Mouse (Mus musculus) heart, postnatal 0 days (tissue): ENCODE results near the gene Gamt. TPM values are rescaled to one million over a fixed set of nuclear protein-coding genes. Genes with fewer than 3 reads are reported as not detected.

Experiments
- ATAC-seq: fragments of 200-750 bp; cut with Nextera tagmentation; 2 replicates; pipeline ENCODE4 v1.8.0; 2017; ENCODE audit warnings: low read depth, moderate number of reproducible peaks, moderate library complexity; ENCODE audit not compliant: insufficient read depth
- DNase-seq: peaks from one replicate; pipeline ENCODE4 v3.0.0-alpha.2; 2016; ENCODE audit warnings: low spot score
- H3K27ac ChIP-seq: fragments of 300-500 bp; sonication (generic); 2 replicates; pipeline ENCODE4 v1.5.1; 2014; ENCODE audit warnings: low read depth, mild to moderate bottlenecking
- H3K27me3 ChIP-seq: fragments of 300-500 bp; sonication (generic); 2 replicates; pipeline ENCODE4 v1.6.1; 2014; ENCODE audit warnings: low read length, mixed read lengths; ENCODE audit not compliant: control insufficient read depth, insufficient read depth
- H3K36me3 ChIP-seq: fragments of 300-500 bp; sonication (generic); replicated peaks from 2 replicates; pipeline ENCODE4 v1.6.1; 2014; ENCODE audit warnings: low read length, mixed read lengths; ENCODE audit not compliant: control insufficient read depth, insufficient read depth
- H3K4me1 ChIP-seq: fragments of 300-500 bp; sonication (generic); 2 replicates; pipeline ENCODE4 v1.6.1; 2014; ENCODE audit warnings: antibody characterized with exemption; ENCODE audit not compliant: control insufficient read depth, insufficient read depth
- H3K4me2 ChIP-seq: fragments of 300-500 bp; sonication (generic); 2 replicates; pipeline ENCODE4 v1.6.1; 2014; ENCODE audit warnings: low read depth, mild to moderate bottlenecking, low read length, moderate library complexity
- H3K4me3 ChIP-seq: fragments of 300-500 bp; sonication (generic); 2 replicates; pipeline ENCODE4 v1.5.1; 2014; ENCODE audit warnings: low read depth, low read length
- H3K9ac ChIP-seq: fragments of 300-500 bp; sonication (generic); replicated peaks from 2 replicates; pipeline ENCODE4 v1.6.1; 2014; ENCODE audit warnings: low read depth, low read length, mixed read lengths
- H3K9me3 ChIP-seq: fragments of 300-500 bp; sonication (generic); replicated peaks from 2 replicates; pipeline ENCODE4 v1.6.1; 2016; ENCODE audit warnings: low read length; ENCODE audit not compliant: control insufficient read depth
- CTCF ChIP-seq: IDR thresholded peaks from 2 replicates; pipeline ENCODE4 v1.5.1; 2016; ENCODE audit warnings: antibody characterized with exemption, control low read depth, low read depth
- EP300 ChIP-seq: IDR thresholded peaks from 2 replicates; pipeline ENCODE4 v1.6.1; 2016; ENCODE audit warnings: antibody characterized with exemption, low read depth
- WGBS: fragments of 180-500 bp; shearing (Covaris S2); extraction: QIAGEN DNeasy Blood & Tissue Kit; methylation state at CpG from one replicate; pipeline ENCODE4 v1.1.7; 2014; 5-methylcytosine and 5-hydroxymethylcytosine counted together
- polyA plus RNA-seq: library from polyadenylated mRNA; unstranded; fragments of >200 nt; fragmentation: Nextera tagmentation; extraction: Ambion mirVana; gene quantifications from 2 replicates; pipeline ENCODE4 v1.2.1, GENCODE M21; 2015
- total RNA-seq: library from RNA; depleted of rRNA; stranded (reverse); fragments of >200 nt; gene quantifications from 2 replicates; pipeline ENCODE4 v1.2.3, GENCODE M21; 2014; ENCODE audit warnings: low replicate concordance

Gene Gamt
- total and polyA plus RNA-seq, 2 experiments from 2014 or later, result 22.8 to 27.7 TPM

DNA sequence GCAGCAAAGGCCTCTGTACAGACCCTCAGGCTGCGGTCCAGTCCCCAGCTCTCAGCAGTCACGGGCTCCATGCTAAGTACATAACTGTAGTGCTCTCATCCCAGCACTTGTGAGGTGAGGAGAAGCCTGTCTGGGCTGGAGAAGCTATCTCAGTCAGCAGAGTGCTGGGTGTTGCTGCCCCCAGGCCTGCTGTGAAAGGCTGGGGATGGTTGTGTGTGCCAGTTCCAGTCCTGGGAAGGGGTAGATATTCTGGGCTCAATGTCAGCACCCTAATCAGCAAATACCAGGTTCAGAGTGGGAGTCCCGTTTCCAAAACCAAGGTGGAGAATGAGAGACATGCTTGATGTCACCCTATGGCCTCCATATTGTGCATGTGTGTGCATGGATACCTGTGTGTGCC is 18.2 kb downstream of the Gamt start:
- DNase-seq (no peak), ATAC-seq (no peak)
- Histone ChIP-seq H3K36me3 (peaks cover 69% of the 10 kb centered on the region), H3K9ac (no peak overlapping the region), H3K4me3 (no peak overlapping the region), H3K4me1 (peaks cover 5% of the 10 kb centered on the region; the same call in 1 of the 2 replicates), H3K27ac (no peak overlapping the region), H3K9me3 (no peaks in the 10 kb centered on the region), H3K4me2 (no peak overlapping the region), H3K27me3 (no peaks in the 10 kb centered on the region)
- TF ChIP-seq EP300 (no peak), CTCF (no peak)
- 35% methylated on average over 3 of the region's 3 CpGs for WGBS

DNA sequence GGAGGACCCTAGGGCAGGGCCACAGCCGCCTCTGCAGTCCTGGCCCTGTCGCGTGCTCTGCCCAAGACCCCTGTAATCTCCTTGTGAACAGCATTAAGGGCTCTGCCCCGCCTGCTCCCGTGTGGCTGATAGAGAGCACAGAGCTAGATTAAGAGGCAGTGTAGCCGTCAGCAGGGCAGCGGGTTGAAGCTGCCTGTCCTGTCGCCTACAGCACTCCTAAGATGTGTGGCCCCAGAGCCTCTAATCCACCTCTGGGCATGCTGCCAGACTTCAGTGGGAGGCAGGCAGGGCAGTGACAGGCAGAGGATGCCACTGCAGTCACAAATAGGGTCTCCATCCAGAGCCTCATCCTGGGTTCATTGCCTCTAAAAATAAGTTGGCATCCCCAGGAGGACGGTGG is 18.7 kb downstream of the Gamt start:
- peaks cover 5% of the 10 kb centered on the region; the same call in 1 of the 2 replicates for H3K4me1 ChIP-seq
- H3K36me3 ChIP-seq, result peaks cover 74% of the 10 kb centered on the region
- H3K4me3 ChIP-seq, result no peak overlapping the region
- no peak for TF ChIP-seq CTCF
- TF ChIP-seq EP300, result no peak
- DNase-seq, result no peak
- WGBS, result 24% methylated on average over 9 of the region's 9 CpGs
- no peaks in the 10 kb centered on the region for H3K9me3 ChIP-seq
- peak overlapping the region; percentile 48; the same call in 1 of the 2 replicates for H3K27ac ChIP-seq
- no peak overlapping the region for H3K4me2 ChIP-seq
- no peaks in the 10 kb centered on the region for H3K27me3 ChIP-seq
- H3K9ac ChIP-seq, result no peak overlapping the region
- peak; percentile 38 for ATAC-seq

GRCm38 (mm10) chr10:80239791-80240190 is 21.0 kb downstream of the Gamt start:
- H3K4me3 ChIP-seq, result no peak overlapping the region
- H3K9me3 ChIP-seq, result no peaks in the 10 kb centered on the region
- no peaks in the 10 kb centered on the region for H3K27me3 ChIP-seq
- H3K4me2 ChIP-seq, result no peak overlapping the region
- ATAC-seq (no peak), DNase-seq (no peak)
- H3K9ac ChIP-seq, result no peak overlapping the region
- H3K27ac ChIP-seq, result no peak overlapping the region
- 74% methylated on average over 6 of the region's 6 CpGs for WGBS
- peaks cover 95% of the 10 kb centered on the region for H3K36me3 ChIP-seq
- peaks cover 5% of the 10 kb centered on the region; the same call in 1 of the 2 replicates for H3K4me1 ChIP-seq
- no peak for TF ChIP-seq CTCF
- TF ChIP-seq EP300, result no peak

DNA sequence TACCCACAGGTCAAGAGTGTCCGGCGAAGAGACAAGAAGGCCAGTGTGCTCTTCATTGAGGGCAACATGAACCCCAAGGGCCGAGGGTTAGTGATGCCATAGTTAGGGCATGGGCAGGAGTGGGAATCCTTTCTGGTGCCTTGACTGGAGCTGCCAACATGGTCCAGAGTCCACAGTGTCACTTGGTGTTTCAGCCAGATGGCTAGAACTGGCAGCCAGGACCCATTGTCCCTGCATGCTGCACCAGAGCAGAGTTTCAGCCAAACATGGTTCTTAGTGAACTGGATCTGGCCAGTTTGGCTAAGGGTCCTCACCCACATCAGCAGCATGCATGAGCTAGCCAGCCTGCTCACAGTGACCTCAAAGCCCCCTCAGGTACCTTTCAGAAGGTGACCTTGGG is 22.5 kb downstream of the Gamt start:
- Histone ChIP-seq H3K4me1 (peaks cover 5% of the 10 kb centered on the region; the same call in 1 of the 2 replicates), H3K4me2 (no peak overlapping the region), H3K4me3 (no peak overlapping the region), H3K27me3 (no peaks in the 10 kb centered on the region), H3K36me3 (peaks cover 97% of the 10 kb centered on the region), H3K9ac (no peak overlapping the region), H3K27ac (no peak overlapping the region), H3K9me3 (no peaks in the 10 kb centered on the region)
- TF ChIP-seq CTCF, result no peak
- DNase-seq, result no peak
- no peak for ATAC-seq
- 91% methylated on average over 3 of the region's 3 CpGs for WGBS

DNA sequence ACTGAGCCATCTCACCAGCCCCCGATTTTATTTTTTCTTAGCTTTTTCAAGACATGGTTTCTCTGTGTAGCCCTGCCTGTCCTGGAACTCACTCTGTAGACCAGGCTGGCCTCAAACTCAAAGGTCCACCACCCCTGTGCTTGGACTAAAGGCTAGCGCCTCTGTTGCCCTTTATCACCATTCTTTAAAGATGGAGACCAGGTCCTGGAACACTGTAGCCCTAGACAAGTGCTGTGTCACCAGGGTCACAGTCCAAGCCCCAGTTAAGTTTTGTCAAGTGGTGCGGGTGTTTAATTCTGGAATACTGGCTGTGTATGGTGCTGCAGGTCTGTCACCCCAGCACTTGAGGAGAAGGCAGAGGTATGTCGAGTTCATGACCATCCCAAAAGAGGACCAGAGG is 23.8 kb downstream of the Gamt start:
- DNase-seq (no peak), ATAC-seq (no peak)
- WGBS, result 86% methylated on average over 4 of the region's 4 CpGs
- Histone ChIP-seq H3K4me3 (no peak overlapping the region), H3K9me3 (no peaks in the 10 kb centered on the region), H3K27me3 (no peaks in the 10 kb centered on the region), H3K9ac (no peak overlapping the region), H3K4me2 (no peak overlapping the region), H3K4me1 (peaks cover 4% of the 10 kb centered on the region; the same call in 1 of the 2 replicates), H3K36me3 (peaks cover 97% of the 10 kb centered on the region), H3K27ac (no peak overlapping the region)
- TF ChIP-seq EP300 (no peak), CTCF (no peak)

DNA sequence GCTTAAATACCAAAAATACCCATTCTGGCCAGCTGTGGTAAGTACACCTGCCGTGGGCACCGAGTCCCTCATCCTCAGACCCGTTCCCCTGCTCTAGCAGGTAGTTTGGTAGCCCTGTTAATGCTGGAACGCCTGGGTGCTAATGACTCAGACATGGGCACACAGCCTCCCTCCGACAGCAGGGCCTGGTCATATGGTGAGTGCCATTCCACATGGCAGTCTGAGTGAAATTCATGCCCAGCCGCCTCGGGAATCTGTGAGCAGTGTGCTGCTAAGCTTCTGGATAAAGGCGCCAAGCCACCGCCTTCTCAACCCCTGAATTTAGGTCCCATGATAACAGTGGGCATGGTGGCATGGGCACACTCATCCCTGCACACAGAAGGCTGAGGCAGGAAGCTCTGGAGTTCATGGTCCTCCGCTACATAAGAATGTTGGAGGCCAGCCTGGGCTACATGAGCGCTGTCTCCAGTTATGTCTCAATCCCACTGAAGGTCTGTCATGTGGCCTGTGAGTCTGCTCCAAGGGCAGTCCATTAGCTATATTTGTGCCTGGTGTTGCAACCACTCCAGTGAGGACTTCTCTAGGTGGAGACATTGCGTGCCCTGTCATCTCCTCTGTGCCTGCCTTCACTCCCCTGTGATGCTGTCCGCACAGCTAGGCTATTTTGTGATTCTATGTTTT is 24.5 kb downstream of the Gamt start:
- Histone ChIP-seq H3K27ac (no peak overlapping the region), H3K27me3 (no peaks in the 10 kb centered on the region), H3K4me3 (no peak overlapping the region), H3K9me3 (no peaks in the 10 kb centered on the region), H3K4me2 (no peak overlapping the region), H3K4me1 (no peaks in the 10 kb centered on the region), H3K36me3 (peaks cover 98% of the 10 kb centered on the region), H3K9ac (no peak overlapping the region)
- TF ChIP-seq EP300, result no peak
- TF ChIP-seq CTCF, result no peak
- ATAC-seq (no peak), DNase-seq (no peak)
- 93% methylated on average over 13 of the region's 13 CpGs for WGBS
